Mouse (Mus musculus): Measurements from ENCODE around the gene Abca5. TPM values are rescaled to one million over a fixed set of nuclear protein-coding genes. Genes with fewer than 3 reads are reported as not detected.

Abca5 gene
- polyA plus RNA-seq, 1 experiment from 2014 or later, result 2.6 TPM

GRCm38 (mm10) chr11:110251534-110251933, 86.0 kb downstream of the Abca5 start, which contains the start of gene Abca6:
Gene Abca6, minus strand, starts transcription at chr11:110251776.
- no peaks in the 10 kb centered on the region for H3K27me3 ChIP-seq (ENCODE audit: poor library complexity, severe bottlenecking)
- peaks cover 4% of the 10 kb centered on the region; the same call in 1 of the 2 replicates for H3K4me1 ChIP-seq
- H3K27ac ChIP-seq, result no peak within 1 kb of the TSS
- peak within 1 kb of the TSS; percentile 24 for H3K4me3 ChIP-seq
- WGBS, result 23% methylated on average over 8 of the region's 8 CpGs
- DNase-seq (ENCODE audit: extremely low spot score, low spot score), result no peak
- H3K9me3 ChIP-seq, result no peaks in the 10 kb centered on the region
- H3K36me3 ChIP-seq (replicated peaks), result no peaks in the 10 kb centered on the region

- H3K27me3 ChIP-seq (ENCODE audit: poor library complexity, severe bottlenecking), result no peaks in the 10 kb centered on the region
- no peaks in the 10 kb centered on the region for H3K9me3 ChIP-seq
- WGBS, result 95% methylated on average over 10 of the region's 10 CpGs
- no peaks in the 10 kb centered on the region for H3K4me1 ChIP-seq
- DNase-seq (ENCODE audit: extremely low spot score, low spot score), result no peak
- H3K36me3 ChIP-seq (replicated peaks), result no peaks in the 10 kb centered on the region
- no peak overlapping the region for H3K4me3 ChIP-seq
- no peak overlapping the region for H3K27ac ChIP-seq
These were observed 92.8 kb downstream of the Abca5 start for GRCm38 (mm10) chr11:110244730-110245129.

GRCm38 (mm10) chr11:110237466-110237865, 100.0 kb downstream of the Abca5 start:
- Histone ChIP-seq H3K36me3 (replicated peaks) (no peaks in the 10 kb centered on the region), H3K9me3 (no peaks in the 10 kb centered on the region), H3K4me1 (no peaks in the 10 kb centered on the region), H3K27ac (no peak overlapping the region), H3K27me3 (ENCODE audit: poor library complexity, severe bottlenecking) (no peaks in the 10 kb centered on the region), H3K4me3 (no peak overlapping the region)
- 86% methylated on average over 2 of the region's 2 CpGs for whole genome bisulfite sequencing
- DNase-seq (ENCODE audit: extremely low spot score, low spot score), result no peak

- DNase-seq (ENCODE audit: extremely low spot score, low spot score), result no peak
- Histone ChIP-seq H3K27me3 (ENCODE audit: poor library complexity, severe bottlenecking) (no peaks in the 10 kb centered on the region), H3K4me1 (no peaks in the 10 kb centered on the region), H3K36me3 (replicated peaks) (no peaks in the 10 kb centered on the region), H3K4me3 (no peak overlapping the region), H3K27ac (no peak overlapping the region), H3K9me3 (no peaks in the 10 kb centered on the region)
These were observed 104.5 kb downstream of the Abca5 start for GRCm38 (mm10) chr11:110232975-110233374.

Other genes starting within 250 kb of the Abca5 start
- not detected in 2 replicates for gene Abca8a, start 241.7 kb downstream of the Abca5 start, polyA plus RNA-seq (2016; fragmentation: Nextera tagmentation; extraction: Ambion mirVana)
- gene Abca9, start 169.5 kb downstream of the Abca5 start, polyA plus RNA-seq (2016; fragmentation: Nextera tagmentation; extraction: Ambion mirVana), result 2.0 and 2.9 TPM in 2 replicates
- gene Abca6, start 85.9 kb downstream of the Abca5 start, polyA plus RNA-seq (2016; fragmentation: Nextera tagmentation; extraction: Ambion mirVana), result 0.02 and 0.15 TPM in 2 replicates
- 36.0 and 42.6 TPM in 2 replicates for gene Map2k6, start 61.4 kb upstream of the Abca5 start, polyA plus RNA-seq (2016; fragmentation: Nextera tagmentation; extraction: Ambion mirVana)